Mouse (Mus musculus) left cerebral cortex, adult 18-20 months (tissue): ENCODE measurements around the gene Ache. TPM values are rescaled to one million over a fixed set of nuclear protein-coding genes. Genes with fewer than 3 reads are reported as not detected.
A peak's percentile ranks its signal among the peaks of the same experiment; 100 is the strongest.

Source experiments
- DNase-seq, 2 experiments: peaks; one replicate each; pipeline ENCODE4 v3.0.0; 2021 to 2022; ENCODE audit warnings: low spot score in 2 of 2, mixed read lengths in 1 of 2
- total RNA-seq, 2 experiments: library from RNA; stranded (reverse); gene quantifications; 2 replicates each; pipeline ENCODE4 v1.2.3; 2021

Gene Ache
- total RNA-seq, 2 experiments from 2014 or later = 50.0 to 54.6 TPM

DNA sequence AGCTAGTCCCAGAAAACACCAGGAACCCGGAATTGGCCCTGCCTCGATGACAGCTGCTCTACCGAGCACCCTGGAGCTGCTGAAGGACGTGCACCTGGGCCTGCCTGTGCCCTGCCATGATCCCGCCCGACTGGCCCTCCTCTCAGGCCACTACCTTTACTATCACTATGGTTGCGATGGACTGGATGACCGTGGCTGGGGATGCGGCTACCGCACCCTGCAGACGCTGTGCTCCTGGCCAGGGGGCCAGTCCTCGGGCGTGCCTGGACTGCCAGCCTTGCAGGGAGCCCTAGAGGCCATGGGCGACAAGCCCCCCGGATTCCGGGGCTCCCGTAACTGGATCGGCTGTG is 7.4 kb downstream of the Ache start:
- peak in 1 of 2 experiments; percentile 39 for DNase-seq

DNA sequence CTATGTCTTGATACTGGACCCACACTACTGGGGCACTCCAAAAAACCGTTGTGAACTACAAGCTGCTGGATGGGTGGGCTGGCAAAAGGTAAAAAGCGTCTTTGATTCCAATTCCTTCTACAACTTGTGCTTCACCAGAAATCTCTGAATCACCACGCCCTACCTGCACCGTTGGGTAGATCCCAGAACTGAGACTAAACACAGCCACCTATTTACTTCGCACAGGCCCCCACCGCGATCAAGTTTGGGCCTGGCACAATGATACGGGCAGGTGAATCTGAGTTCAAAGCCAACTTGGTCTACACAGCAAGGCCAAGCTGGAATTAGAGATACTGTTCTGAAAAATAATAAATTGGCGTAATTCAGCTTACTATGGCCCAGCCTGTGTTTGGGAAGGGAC is 8.0 kb downstream of the Ache start:
- no peak for DNase-seq

DNA sequence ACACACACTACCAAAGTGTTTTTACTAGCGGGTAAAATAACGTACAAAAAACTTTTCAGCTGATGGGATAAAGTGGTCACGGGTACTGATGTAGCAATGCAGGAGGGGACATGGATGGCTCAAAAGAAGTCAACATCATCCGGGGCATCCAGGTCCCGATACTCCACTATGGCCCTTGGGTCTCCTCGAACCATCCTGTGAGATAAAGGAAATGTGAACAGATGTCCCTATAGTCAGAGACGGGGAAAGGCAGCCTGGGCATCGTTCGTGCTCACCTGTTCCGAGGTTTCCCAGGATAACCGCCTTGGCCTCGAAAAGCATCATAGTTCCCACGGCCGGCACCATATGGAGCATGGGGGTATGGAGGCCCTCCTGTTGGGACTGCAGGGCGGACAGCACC is 8.4 kb downstream of the Ache start:
- DNase-seq = no peak

DNA sequence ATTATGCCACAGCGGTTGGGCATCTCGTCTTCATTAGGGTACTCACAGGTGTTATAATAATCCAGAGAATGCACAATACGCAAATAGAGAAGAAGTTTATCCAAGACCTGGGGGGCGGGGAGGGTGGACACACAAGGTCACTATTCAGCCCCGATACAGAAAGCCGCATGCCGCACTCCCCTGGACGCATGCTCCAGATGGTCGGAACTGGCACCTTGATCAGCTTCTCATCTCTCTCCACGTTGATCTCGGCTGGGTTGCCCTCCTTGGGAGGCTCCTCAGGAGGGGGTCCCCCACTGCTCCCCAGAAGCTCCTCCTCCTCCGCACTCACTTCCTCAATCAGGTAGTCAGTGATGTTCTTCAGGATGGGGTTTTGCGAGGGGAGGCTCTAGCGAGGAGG is 9.8 kb downstream of the Ache start:
- DNase-seq = no peak

DNA sequence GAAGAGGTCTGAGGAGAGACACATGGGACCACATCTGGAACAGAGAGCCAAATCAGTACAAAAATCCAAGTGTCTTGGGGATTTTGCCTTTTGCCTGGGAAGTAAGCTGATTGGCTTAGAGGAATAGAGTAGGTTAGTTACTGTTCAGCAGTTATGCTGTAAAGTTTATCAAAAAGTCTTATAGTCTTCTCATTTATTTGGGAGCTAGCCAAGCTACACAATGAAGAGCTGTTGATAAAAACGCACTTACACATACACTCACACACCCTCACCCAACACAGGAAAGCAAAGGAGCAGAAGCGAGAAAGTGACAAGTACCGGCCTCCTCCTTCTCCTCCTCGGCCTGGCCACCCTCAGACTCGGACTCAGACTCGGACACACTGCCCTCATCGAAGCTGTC is 11.9 kb downstream of the Ache start:
- no peak for DNase-seq

DNA sequence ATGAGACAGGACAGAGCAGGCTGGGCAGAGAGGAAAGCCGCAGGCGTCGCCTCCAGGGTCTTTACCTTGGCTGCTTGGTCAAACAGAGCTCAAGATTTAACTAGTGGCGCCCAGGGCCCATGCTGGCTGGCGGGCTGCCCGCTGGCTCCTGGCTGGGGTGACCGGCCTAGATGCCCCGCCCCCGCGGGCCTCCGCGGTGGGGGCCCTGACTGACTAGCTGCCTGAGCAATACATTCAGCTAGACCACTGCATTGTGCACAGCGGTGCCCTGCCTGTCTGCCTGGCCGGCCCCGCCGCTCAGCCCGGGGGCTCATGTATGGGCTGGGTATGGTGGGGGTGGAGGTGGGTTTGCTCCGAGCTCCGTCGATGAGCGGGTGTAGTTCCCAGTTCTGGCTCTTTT is 13.9 kb downstream of the Ache start:
- DNase-seq = no peak

DNA sequence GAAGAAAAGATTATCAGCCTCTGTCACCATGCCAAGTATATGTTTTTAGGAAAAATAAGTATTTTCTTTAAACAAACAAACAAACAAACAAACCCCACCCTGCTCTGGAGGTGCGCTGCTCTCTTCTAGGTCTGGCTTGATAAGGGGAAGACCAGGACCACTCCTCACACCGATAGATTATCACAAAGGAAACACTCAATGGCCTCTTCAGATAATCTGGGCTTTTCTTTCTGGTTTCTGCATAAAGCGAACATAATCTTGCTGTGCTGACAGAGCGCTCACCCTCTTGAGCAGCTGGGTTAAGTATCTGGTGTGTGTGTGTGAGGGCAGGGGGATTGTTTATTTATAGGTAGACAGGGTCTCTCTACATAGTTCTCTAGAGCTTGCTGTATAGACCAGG is 16.3 kb downstream of the Ache start:
- DNase-seq = no peak

DNA sequence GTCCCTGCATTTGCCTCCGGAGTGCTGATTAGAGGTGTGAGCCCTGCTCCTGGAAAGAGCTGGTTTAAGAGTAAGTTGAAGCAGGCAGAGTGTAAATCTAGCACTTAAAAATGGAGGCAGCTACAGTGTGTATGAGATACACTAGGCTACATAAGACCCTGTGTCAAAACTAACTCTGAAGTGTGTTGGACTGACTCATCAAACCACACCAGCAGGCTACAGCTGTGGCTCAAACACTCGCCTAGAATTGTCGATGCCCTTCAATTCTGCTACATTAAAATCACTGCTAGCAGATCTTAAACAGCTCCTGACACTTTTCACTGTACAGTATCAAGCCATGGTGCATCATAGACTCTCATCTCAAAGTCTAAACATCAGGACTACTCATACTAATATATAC is 16.8 kb downstream of the Ache start:
- DNase-seq = no peak

DNA sequence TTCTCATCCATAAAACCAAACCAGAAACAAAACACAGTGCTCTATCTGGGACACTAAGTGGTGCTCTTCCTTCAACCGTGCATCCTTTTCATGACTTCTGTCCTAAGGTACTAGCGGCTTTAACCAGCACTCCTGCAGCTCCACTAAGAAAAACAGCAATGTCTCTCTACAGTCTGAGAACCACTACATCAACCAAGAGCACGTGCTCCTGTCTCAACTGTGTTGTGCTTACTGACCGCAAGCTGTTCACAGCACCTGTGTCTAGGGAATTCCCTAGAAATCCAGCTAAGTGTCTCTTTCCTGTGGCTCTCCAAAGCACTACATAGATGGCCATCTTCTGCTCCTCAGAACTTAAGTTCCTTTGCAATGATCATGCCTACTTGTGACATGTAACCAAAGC is 17.5 kb downstream of the Ache start:
- no peak for DNase-seq

DNA sequence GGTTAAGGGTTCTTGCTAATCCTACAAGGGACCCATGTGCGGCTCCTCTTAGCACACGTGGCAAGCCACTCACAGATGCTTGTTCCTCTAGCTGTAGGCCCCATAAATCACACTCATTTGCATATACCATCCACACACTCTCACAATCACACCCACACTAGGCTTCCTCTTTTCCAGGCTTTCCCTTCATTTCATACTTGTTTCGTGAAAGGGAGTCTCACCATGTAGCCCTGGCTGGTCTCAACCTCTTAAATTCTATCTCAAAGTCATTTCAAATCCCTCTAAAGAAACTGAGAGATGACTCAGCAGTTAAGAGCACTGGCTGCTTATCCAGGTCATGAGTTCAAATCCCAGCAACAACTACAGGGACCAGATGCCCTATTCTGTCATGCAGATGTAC is 18.5 kb downstream of the Ache start:
- no peak for DNase-seq

DNA sequence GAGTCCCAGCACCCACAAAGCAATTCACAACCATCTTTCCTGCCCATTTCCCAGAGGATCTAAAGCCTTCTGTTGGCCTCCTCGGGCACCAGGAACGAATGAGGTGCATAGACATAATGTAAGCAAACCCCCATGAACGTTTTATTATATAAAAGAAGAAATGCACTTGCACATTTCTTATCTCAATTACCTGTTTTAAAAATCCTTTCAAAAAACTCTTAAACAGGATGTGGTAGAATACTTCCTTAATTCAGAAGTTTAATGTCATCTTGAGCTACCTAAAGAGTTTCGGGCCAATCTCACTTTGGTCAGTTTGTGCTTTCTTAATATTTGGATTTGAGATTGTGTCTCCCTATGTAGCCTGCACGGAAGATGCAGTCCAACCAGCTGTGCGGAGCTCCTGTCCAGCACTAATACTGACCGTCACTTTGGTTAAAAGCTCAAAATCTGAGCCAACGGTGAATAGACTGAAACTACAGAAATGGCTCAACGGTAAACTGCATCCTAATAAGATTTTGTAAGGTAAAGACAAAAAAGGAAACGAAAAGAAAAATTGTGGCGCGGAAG is 19.2 kb downstream of the Ache start:
- DNase-seq = no peak

DNA sequence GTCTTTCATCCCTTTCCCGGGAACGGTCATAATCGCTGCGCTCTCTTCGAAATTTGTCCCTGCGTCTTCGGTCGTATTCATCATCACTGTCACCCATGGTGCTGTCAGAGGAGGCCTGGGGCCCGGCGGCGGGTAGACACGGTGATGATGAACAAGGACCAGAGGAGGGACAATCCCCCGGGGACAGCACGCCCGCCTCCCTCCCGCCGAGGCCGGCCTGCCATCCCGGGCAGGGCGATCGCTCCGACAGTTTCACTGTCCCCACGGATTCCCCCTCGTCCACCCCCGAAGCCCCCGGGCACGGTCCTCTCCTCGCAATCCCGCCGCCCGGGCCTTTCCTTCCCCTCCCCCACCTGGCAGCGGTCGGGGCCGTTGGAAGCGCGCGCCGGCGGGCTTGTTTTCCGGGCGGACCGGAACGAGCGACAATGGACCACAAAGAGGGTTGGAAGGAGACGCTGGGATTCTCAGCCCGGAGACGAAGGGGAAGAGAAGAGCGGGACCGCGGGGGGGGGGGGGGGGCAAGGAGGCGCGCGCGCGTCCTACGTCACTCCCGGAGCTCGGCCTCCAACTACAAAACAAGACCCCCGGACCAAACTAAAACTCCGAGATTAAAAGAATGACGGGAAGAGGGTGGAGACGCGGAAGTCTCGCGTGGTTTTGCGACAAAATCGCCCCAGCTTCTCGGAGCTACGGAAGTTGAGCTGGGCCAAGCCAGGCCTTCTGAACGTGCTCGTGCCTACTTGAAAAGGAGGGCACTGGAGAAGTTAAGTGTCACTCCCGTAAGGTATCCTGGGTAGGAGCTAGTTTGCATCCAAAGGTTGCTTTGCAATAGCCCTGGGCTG is 20.0 kb downstream of the Ache start, which contains the start of gene Srrt:
Srrt (minus strand) TSS at position 604 of the 842 bp plus-strand sequence.
- peak; percentile 88 to 91 for DNase-seq

DNA sequence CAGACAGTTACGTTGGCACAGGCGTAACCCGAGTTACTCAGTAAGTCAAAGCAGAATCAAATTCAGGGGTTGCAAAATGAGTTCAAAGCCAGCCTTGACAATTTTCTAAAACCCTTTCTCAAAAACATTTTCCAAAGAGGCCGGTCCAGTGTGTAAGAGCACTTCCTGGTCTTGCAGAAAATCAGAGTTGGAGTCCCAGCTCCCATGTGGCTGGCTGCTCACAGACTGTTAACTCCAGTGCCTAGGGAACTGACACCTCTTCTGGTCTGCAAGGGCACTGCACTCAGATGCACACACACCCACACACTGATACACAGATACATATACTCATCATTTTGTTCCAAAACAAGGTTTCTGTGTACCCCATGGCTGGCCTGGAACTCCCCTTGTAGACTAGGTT is 21.0 kb downstream of the Ache start:
- no peak for DNase-seq

DNA sequence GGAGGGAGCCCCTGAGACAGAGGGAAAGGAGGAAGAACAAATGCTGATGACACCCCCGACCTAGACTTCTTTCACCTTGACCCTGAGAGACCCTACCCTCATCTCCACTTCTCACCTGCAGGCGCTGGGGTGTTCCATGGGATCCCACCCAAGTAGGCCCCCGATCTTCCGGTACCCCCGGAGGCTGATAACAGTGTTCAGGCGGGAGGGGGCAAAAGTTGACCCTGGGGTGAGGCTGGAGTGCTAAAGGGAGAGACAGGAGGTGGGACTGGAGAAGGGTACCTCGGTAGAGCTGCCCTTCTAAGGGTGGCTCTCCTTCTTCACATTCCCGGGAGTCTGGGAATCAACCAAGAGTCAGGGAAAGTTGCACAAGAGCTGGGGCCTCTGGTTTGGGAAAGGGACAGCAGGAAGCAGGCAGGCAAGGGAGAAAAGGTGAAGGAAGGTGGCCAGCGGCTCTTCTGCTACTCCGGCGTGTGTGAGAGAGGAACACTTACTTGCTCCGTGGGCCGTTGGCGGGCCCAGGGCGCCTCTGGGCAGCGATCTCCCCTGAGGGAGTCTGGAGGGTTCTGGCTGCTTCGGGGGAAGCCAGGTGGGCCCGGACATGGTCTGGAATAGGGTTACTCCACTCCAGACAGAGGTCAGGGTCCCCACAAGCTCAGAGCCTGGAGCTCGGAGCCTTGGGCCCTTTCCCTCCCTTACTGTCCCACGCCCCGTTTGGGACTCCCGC is 26.3 kb downstream of the Ache start:
- no peak for DNase-seq

DNA sequence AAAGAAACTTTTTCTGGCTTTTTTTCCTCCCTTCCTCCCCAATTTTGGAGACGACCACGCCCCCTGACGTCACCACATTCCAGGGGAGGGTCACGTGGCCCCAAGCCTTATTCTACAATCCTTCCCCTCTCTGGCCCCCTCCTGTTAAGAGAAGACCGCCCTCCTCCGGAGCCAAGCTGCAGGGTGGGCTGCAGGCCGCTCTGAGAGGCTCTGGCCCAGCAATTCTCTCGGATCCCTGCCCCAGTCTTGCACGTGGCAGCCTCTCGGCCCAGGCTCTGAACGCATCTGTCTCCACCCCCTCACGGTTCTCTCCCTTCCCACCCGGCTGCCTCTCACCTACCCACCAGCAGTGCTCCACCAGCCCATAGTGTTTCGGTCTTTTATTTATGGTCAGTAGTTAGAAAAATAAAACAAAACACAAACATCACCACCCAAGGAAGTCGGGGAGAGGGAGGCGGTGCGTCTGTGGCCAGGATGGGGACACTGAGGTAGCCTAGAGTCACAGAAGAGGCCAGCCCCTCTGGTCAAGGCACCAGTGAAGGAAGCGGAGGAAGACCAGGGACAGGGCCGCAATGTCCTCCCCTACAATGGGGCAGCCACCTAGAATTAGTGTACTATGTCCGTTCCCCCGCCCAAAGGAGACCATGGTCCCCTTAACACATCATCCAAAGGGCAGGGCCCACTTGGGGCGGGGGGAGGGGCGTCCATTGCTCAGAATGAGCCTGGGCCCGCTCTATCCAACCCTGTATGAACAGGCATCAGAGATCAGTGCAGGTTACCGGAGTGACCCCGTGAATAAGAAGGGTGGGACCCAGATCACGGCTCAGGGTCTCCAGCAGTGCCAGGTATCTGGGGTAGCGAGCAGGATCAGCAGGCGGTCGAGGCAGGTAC is 27.1 kb downstream of the Ache start, which contains the start of gene Trip6:
Trip6 (minus strand) TSS at position 212 of the 891 bp plus-strand sequence.
- DNase-seq = peak; percentile 46 to 59

DNA sequence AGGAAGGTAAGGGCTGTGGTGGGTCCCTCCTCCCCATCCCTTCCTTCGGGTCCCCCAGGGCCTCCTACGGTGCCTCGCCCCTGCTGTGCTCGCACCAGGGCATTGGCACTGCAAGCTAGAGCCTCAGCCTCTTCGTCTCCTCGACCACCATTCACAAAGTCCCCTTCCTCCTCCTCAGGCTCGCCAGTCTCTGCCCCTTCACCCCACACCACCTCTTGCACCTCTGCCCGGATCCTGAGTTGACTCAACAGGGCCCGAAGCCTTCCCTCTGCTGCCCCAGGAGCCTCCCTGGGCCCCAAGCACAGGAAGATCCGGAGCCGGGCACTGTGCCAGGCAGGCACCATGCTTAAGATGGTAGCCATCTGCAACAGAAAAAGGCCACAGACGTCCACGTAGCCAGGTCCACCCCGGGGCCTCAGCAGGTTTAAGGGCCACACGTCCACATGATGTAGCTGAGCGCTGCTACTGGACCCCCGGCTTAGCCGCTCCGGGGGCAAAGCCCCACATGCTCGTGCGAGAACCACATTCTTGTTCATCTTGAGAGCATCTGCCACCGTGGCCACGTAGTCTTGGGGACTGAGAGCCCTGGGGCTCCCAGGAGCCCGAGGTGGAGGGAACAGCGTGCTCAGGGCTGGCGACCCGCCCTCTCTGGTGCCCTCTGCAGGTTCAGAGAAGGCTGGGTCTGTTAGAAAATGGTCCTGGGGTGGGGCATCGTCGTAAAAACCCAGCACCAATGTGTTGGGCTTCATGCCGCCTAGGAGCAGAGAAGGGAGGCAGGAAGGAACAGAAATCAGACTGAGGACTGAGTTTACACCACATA is 28.0 kb downstream of the Ache start:
- DNase-seq = no peak

DNA sequence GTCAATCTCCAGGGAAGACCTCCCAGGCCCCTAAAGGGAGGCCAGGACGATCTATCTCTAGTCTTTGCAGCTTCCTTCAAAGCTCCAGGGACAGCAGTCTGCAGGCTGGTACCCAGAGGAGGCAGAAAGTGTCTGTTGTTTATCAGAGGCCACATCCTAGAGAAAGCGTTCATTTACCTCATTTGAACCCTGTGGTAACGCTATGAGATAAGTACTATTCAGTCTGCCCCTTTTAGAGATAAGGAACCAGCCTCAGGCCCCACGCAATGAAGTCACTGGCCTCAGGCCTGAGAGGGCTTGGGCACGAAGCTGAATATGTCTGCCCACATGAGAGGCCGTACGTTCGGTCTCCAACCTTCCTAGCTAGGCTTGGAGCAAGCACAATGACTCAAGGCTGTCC is 30.0 kb downstream of the Ache start:
- DNase-seq = no peak

DNA sequence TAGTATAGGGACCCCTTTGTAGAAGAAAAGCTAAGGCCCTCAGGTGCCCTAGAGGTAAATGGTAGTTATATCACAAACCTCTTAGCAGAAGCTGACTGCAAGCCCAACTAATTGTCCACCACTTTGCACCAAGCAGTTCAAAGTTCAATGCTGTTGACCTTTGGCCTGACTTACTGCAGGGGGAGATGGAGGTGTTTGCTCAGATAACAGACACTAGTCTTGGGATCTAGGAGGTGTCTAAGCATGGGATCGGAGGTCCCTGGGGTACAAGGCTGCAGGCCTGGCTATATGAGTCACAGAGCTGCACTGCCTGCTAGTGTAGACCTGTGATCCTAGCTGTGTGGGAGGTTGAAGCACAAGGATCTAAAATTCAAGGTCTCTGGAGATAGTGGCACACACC is 31.3 kb downstream of the Ache start:
- DNase-seq = no peak

DNA sequence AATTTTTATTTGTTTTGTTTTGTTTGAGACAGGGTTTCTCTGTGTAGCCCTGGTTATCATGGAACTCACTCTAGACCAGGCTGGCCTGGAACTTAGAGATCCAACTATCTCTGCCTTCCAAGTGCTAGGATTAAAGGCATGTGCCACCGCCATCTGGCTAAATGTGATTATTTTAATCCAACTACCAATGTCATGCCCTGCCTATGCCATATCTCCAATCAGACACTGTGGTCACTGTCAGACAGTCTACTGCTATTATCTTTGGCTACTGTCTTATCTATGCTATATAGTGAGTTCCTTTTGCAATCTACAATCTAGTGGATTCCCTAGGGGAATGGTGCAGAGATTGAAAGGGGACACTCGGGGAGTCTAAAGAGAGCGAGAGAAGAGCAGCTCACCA is 33.7 kb downstream of the Ache start:
- no peak for DNase-seq

DNA sequence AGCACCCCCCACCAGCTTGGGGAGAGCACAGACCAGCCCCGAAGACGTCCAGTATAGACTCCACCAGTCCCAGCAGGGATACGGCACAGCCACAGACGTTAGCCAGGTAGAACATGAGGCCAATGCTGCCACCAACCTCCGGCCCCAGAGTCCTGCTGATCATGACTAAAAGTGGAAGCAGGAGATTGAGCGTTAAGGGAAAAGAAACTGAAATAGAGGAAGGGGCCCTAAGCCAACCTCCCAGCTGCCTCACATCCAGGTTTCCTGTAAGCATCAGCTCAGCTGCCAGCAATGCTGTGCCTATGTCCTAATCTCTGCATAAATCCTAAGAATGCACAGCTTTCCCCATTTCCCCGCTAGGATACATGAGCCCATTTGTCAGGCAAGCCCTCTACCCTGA is 43.6 kb downstream of the Ache start:
- no peak for DNase-seq
